Mouse (Mus musculus) stomach, embryonic 14.5 days (tissue): ENCODE data around the gene Gm17689. TPM values are rescaled to one million over a fixed set of nuclear protein-coding genes. Genes with fewer than 3 reads are reported as not detected.

Experiments
- ATAC-seq: fragments of 200-750 bp; cut with Nextera tagmentation; 2 replicates; pipeline ENCODE4 v1.8.0; 2017; ENCODE audit warnings: low read depth, moderate TSS enrichment; ENCODE audit not compliant: insufficient number of reproducible peaks, insufficient read depth, low FRiP score
- H3K27ac ChIP-seq: fragments of 300-500 bp; sonication (generic); 2 replicates; pipeline ENCODE4 v1.5.1; 2014; ENCODE audit warnings: mild to moderate bottlenecking, low read length, moderate library complexity, mixed read lengths
- H3K27me3 ChIP-seq: fragments of 300-500 bp; sonication (generic); 2 replicates; pipeline ENCODE4 v1.6.1; 2014; ENCODE audit warnings: low read length, control low read depth, mixed read lengths; ENCODE audit not compliant: control insufficient read depth, insufficient read depth
- H3K36me3 ChIP-seq: fragments of 300-500 bp; sonication (generic); 2 replicates; pipeline ENCODE4 v1.6.1; 2014; ENCODE audit warnings: mild to moderate bottlenecking, control low read depth, low read length, moderate library complexity, mixed read lengths; ENCODE audit not compliant: control insufficient read depth, insufficient read depth
- H3K4me1 ChIP-seq: fragments of 300-500 bp; sonication (generic); 2 replicates; pipeline ENCODE4 v1.6.1; 2014; ENCODE audit warnings: low read length, control low read depth, mixed read lengths; ENCODE audit not compliant: control insufficient read depth, insufficient read depth
- H3K4me2 ChIP-seq: fragments of 300-500 bp; sonication (generic); replicated peaks from 2 replicates; pipeline ENCODE4 v1.6.1; 2014; ENCODE audit warnings: low read depth, low read length, control low read depth
- H3K4me3 ChIP-seq: fragments of 300-500 bp; sonication (generic); 2 replicates; pipeline ENCODE4 v1.5.1; 2014; ENCODE audit warnings: low read depth, low read length, control low read depth
- H3K9ac ChIP-seq: fragments of 300-500 bp; sonication (generic); replicated peaks from 2 replicates; pipeline ENCODE4 v1.6.1; 2014; ENCODE audit warnings: low read depth, mild to moderate bottlenecking, control low read depth, low read length, moderate library complexity, mixed read lengths
- H3K9me3 ChIP-seq: fragments of 300-500 bp; sonication (generic); 2 replicates; pipeline ENCODE4 v1.6.1; 2016; ENCODE audit warnings: low read depth, low read length, control low read depth; ENCODE audit not compliant: control insufficient read depth
- WGBS: fragments of 180-500 bp; shearing (Covaris S2); extraction: QIAGEN DNeasy Blood & Tissue Kit; methylation state at CpG from one replicate; pipeline ENCODE4 v1.1.7; 2014; 5-methylcytosine and 5-hydroxymethylcytosine counted together
- polyA plus RNA-seq: library from polyadenylated mRNA; unstranded; fragments of >200 nt; fragmentation: Nextera tagmentation; extraction: Ambion mirVana; gene quantifications from 2 replicates; pipeline ENCODE4 v1.2.1, GENCODE M21; 2014

The Gm17689 gene
- not detected in 2 replicates for polyA plus RNA-seq

GRCm38 (mm10) chr9:36582535-36582934 is at the start of gene Gm17689:
Gene Gm17689, minus strand, starts transcription at chr9:36582635.
- Histone ChIP-seq H3K4me1 (no peaks in the 10 kb centered on the region), H3K9me3 (no peaks in the 10 kb centered on the region; the same call in 1 of the 2 replicates), H3K27ac (no peak within 1 kb of the TSS), H3K9ac (no peak within 1 kb of the TSS), H3K36me3 (no peaks in the 10 kb centered on the region), H3K27me3 (no peaks in the 10 kb centered on the region), H3K4me2 (no peak within 1 kb of the TSS), H3K4me3 (no peak within 1 kb of the TSS)
- 75% methylated on average over 1 of the region's 1 CpGs for WGBS
- no peak for ATAC-seq

- Histone ChIP-seq H3K9me3 (no peaks in the 10 kb centered on the region), H3K9ac (no peak within 1 kb of the TSS), H3K27ac (no peak within 1 kb of the TSS), H3K4me2 (no peak within 1 kb of the TSS), H3K4me3 (no peak within 1 kb of the TSS), H3K27me3 (no peaks in the 10 kb centered on the region), H3K4me1 (no peaks in the 10 kb centered on the region), H3K36me3 (no peaks in the 10 kb centered on the region)
- no peak for ATAC-seq
- WGBS, result 87% methylated on average over 2 of the region's 2 CpGs
Observed at GRCm38 (mm10) chr9:36541863-36542262, 40.6 kb downstream of the Gm17689 start, which contains the start of gene Gm5615. Gene Gm5615, minus strand, starts transcription at chr9:36541963.

Other genes with a start within 250 kb of the Gm17689 start
- gene Gm7257, start 150.8 kb downstream of the Gm17689 start, polyA plus RNA-seq, result not detected in 2 replicates
- gene Gm9513, start 107.0 kb downstream of the Gm17689 start, polyA plus RNA-seq, result not detected in 2 replicates
- gene Gm5615, start 40.7 kb downstream of the Gm17689 start, polyA plus RNA-seq, result not detected in 2 replicates
- gene A630095E13Rik, start 60.7 kb upstream of the Gm17689 start, polyA plus RNA-seq, result not detected in 2 replicates
- gene Acrv1, start 110.6 kb upstream of the Gm17689 start, polyA plus RNA-seq, result not detected in 2 replicates
- 42.0 and 42.6 TPM in 2 replicates for gene Chek1, start 144.4 kb upstream of the Gm17689 start, polyA plus RNA-seq
- 240 and 279 TPM in 2 replicates for gene Stt3a, start 185.0 kb upstream of the Gm17689 start, polyA plus RNA-seq
- 45.8 and 49.6 TPM in 2 replicates for gene Ei24, start 214.8 kb upstream of the Gm17689 start, polyA plus RNA-seq
- 24.0 and 25.5 TPM in 2 replicates for gene Fez1, start 239.2 kb upstream of the Gm17689 start, polyA plus RNA-seq